Mouse (Mus musculus): ENCODE results near the gene Mtnr1b.

The Mtnr1b gene

DNA sequence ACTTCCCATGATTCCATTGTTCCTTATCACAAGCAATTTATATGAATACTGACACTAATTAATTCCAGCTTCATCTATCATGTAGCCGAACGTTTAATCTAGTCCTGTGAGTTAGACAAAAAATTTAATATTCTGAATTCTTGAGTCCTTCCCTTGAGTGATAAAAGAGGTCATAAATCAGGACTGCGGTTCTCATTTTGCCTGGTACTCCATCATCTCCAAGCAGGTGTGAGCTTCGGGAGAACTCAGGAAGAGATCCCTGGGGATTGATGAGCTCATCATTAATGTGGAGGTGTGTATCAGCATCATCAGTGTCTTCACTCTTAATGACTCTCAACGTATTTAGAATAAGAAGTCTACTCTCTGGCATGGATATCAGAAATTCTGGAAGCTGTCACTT lies 74.0 kb downstream of the Mtnr1b start:
- no peak for DNase-seq

GRCm38 (mm10) chr9:15794408-15794807 lies 79.9 kb downstream of the Mtnr1b start:
- DNase-seq: no peak

DNA sequence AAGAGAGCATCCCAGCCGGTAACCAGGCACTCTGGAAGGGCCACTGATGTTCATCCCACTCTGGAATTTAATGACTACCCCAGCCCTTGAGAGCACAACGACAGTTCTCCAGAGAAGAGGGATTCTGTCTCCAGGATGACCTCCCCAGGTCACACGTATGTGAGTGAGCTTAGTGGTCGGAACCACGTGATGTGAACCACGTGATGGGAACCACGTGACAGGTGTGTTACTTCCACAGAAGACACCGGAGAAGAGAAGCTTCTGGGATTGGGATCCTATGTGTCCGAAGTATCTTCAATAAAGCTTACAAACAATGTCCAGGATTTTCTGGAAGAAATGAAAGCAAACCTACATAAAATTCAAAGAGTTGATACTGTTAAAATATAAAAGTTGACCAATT lies 82.3 kb downstream of the Mtnr1b start:
- no peak for DNase-seq

GRCm38 (mm10) chr9:15786610-15787009 lies 87.7 kb downstream of the Mtnr1b start:
- no peak for DNase-seq

- DNase-seq: no peak
These were observed 88.2 kb downstream of the Mtnr1b start for GRCm38 (mm10) chr9:15786192-15786591.

GRCm38 (mm10) chr9:15781936-15782335 lies 92.4 kb downstream of the Mtnr1b start:
- no peak for DNase-seq

DNA sequence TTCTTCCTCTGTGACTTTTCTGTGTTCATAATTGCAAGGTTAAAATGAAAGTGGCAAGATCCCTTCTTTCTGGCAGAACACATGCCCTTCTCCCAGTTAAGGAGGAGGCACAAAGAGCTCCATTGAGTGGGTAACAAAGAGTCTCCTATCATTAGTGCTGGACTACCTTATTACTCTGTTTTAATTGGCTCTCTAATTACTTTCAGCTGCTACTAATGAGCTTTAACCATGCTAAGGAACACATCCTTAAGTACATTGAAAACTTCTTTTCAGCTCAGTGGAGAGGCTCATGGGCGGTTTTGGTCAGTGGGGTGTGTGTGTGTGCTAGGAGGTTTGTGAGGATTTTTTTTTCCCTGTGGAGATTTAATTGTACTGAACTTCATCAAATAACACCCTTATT lies 99.4 kb downstream of the Mtnr1b start:
- DNase-seq: no peak
